Mouse (Mus musculus) midbrain, embryonic 14.5 days (tissue): ENCODE results near the gene Cpsf4l. TPM values are rescaled to one million over a fixed set of nuclear protein-coding genes. Genes with fewer than 3 reads are reported as not detected.

Experiments used
- ATAC-seq: fragments of 200-750 bp; cut with Nextera tagmentation; 2 replicates; pipeline ENCODE4 v1.8.0; 2017; ENCODE audit warnings: moderate number of reproducible peaks, moderate library complexity; ENCODE audit not compliant: low FRiP score, low TSS enrichment
- DNase-seq: peaks from one replicate; pipeline ENCODE4 v3.0.0-alpha.2; 2015
- H3K27ac ChIP-seq: fragments of 300-500 bp; sonication (generic); replicated peaks from 2 replicates; pipeline ENCODE4 v1.5.1; 2014; ENCODE audit warnings: mild to moderate bottlenecking, low read depth, low read length, moderate library complexity
- H3K27me3 ChIP-seq: fragments of 300-500 bp; sonication (generic); 2 replicates; pipeline ENCODE4 v1.6.1; 2014; ENCODE audit warnings: low read length, control low read depth, mixed read lengths; ENCODE audit not compliant: control insufficient read depth, insufficient read depth
- H3K36me3 ChIP-seq: fragments of 300-500 bp; sonication (generic); 2 replicates; pipeline ENCODE4 v1.6.1; 2014; ENCODE audit warnings: low read length, control low read depth; ENCODE audit not compliant: control insufficient read depth, insufficient read depth
- H3K4me1 ChIP-seq: fragments of 300-500 bp; sonication (generic); 2 replicates; pipeline ENCODE4 v1.6.1; 2014; ENCODE audit warnings: mild to moderate bottlenecking, antibody characterized with exemption, low read length, control low read depth; ENCODE audit not compliant: control insufficient read depth, insufficient read depth
- H3K4me2 ChIP-seq: fragments of 300-500 bp; sonication (generic); 2 replicates; pipeline ENCODE4 v1.6.1; 2014; ENCODE audit warnings: mild to moderate bottlenecking, low read length, moderate library complexity
- H3K4me3 ChIP-seq: fragments of 300-500 bp; sonication (generic); replicated peaks from 2 replicates; pipeline ENCODE4 v1.5.1; 2014; ENCODE audit warnings: low read depth, low read length
- H3K9ac ChIP-seq: fragments of 300-500 bp; sonication (generic); replicated peaks from 2 replicates; pipeline ENCODE4 v1.6.1; 2014; ENCODE audit warnings: mild to moderate bottlenecking, low read length, moderate library complexity
- H3K9me3 ChIP-seq: fragments of 300-500 bp; sonication (generic); 2 replicates; pipeline ENCODE4 v1.6.1; 2016; ENCODE audit warnings: low read length, control low read depth, mixed read lengths; ENCODE audit not compliant: control insufficient read depth
- WGBS: fragments of 180-500 bp; shearing (Covaris S2); extraction: QIAGEN DNeasy Blood & Tissue Kit; methylation state at CpG from one replicate; pipeline ENCODE4 v1.1.7; 2014; 5-methylcytosine and 5-hydroxymethylcytosine counted together
- polyA plus RNA-seq: library from polyadenylated mRNA; unstranded; fragments of >200 nt; fragmentation: Nextera tagmentation; extraction: Ambion mirVana; gene quantifications from 2 replicates; pipeline ENCODE4 v1.2.1, GENCODE M21; 2014

Cpsf4l gene
- polyA plus RNA-seq, 1 experiment from 2014 or later, result 0.47 TPM

DNA sequence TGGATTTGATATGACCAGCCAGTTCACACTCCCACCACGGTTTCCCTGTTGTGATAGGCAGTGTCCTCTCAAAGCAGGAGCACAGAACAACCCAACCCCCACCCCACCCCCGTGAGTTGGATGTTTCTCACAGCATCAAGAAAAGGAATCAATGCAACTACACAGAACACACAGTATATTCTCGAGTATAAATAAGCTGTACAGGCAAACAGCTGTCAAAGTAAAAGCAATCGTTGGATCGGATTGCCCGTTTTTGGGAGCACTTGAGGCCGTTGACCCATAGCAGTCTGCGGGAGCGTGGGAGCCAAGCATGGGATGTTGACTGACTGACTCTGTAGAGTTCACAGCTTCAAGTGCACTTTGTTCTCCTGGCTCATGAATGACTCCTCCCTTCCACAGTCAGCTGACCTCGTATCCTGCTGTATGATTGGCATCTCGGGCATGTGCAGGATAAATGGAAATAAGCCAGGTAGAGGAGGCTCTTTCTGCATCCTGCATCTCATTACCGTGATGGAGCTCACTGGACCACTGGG, 11.7 kb downstream of the Cpsf4l start:
- H3K27me3 ChIP-seq, result no peaks in the 10 kb centered on the region
- H3K4me1 ChIP-seq, result no peaks in the 10 kb centered on the region
- no peak overlapping the region for H3K9ac ChIP-seq
- H3K36me3 ChIP-seq, result peaks cover 41% of the 10 kb centered on the region
- H3K4me2 ChIP-seq, result no peak overlapping the region
- no peak overlapping the region for H3K4me3 ChIP-seq
- DNase-seq (no peak), ATAC-seq (no peak)
- WGBS, result 77% methylated on average over 12 of the region's 12 CpGs
- no peaks in the 10 kb centered on the region for H3K9me3 ChIP-seq
- no peak overlapping the region for H3K27ac ChIP-seq

DNA sequence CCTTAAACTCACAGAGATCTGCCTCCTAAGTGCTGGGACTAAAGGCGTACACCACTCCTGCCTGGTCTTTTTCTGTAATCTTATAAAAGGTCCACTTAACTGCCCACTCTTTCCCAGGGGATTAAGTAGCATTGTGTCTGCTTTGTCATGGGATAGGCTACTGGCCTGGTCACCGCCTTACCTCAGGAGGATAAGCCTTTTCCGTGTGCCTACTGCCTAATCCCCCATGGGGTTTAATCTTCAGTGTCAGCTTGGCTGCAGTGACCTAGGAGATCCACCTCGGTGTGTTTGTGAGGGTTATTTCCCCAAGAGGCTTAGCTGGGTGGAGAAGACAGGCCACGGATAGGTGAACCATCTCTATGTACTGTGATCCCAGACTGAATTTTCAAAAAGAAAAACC, 12.2 kb downstream of the Cpsf4l start:
- H3K9me3 ChIP-seq, result no peaks in the 10 kb centered on the region
- H3K4me2 ChIP-seq, result no peak overlapping the region
- no peaks in the 10 kb centered on the region for H3K27me3 ChIP-seq
- ATAC-seq, result no peak
- no peak overlapping the region for H3K4me3 ChIP-seq
- no peak overlapping the region for H3K27ac ChIP-seq
- no peak overlapping the region for H3K9ac ChIP-seq
- 27% methylated on average over 5 of the region's 5 CpGs for WGBS
- DNase-seq, result no peak
- no peaks in the 10 kb centered on the region for H3K4me1 ChIP-seq
- peaks cover 46% of the 10 kb centered on the region for H3K36me3 ChIP-seq

DNA sequence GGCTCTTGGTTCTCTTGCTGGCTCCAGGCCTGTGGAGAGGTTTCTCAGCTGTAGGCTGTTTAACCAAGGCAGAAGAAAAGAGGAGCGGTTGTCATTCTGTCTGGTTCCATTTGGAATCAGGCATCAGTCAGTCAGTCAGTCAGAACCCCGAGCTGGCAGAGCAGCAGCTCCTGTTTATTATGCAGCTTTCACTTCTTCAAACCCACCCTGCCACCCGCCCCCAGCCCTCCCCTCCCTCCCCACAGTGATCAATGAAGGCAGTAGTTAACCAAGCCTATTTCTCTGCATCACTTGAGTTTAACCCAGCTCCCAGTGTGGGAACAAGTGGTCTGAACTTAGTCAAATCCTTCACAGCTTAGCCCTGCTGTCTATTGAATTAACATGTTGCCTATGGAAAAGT, 18.0 kb downstream of the Cpsf4l start:
- H3K4me2 ChIP-seq, result no peak overlapping the region
- WGBS, result 62% methylated on average over 3 of the region's 3 CpGs
- H3K27me3 ChIP-seq, result no peaks in the 10 kb centered on the region
- H3K36me3 ChIP-seq, result peaks cover 80% of the 10 kb centered on the region
- ATAC-seq, result no peak
- no peak overlapping the region for H3K9ac ChIP-seq
- DNase-seq, result no peak
- no peak overlapping the region for H3K4me3 ChIP-seq
- H3K27ac ChIP-seq, result no peak overlapping the region
- no peaks in the 10 kb centered on the region for H3K9me3 ChIP-seq
- peaks cover 3% of the 10 kb centered on the region; the same call in 1 of the 2 replicates for H3K4me1 ChIP-seq

DNA sequence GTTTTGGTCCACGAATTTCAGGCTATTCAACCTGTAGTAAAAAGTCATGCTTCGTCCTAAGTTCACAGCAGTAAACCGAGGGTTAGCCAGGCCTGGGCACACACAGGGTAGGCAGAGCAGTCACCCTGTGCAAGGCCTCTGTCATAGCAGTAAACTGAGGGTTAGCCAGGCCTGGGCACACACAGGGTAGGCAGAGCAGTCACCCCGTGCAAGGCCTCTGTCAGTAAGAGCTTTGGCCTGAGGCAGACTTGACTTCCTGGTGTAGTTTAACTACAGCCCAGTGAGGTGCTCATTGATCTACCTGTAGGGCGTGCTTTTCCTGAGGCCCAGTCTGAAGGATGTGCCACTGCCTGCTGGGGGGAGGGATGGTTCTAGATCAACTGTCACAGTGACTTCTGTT, 18.5 kb downstream of the Cpsf4l start:
- ATAC-seq (no peak), DNase-seq (no peak)
- Histone ChIP-seq H3K4me3 (no peak overlapping the region), H3K27ac (no peak overlapping the region), H3K4me1 (peaks cover 8% of the 10 kb centered on the region; the same call in 1 of the 2 replicates), H3K4me2 (no peak overlapping the region), H3K9me3 (no peaks in the 10 kb centered on the region), H3K36me3 (peaks cover 78% of the 10 kb centered on the region), H3K9ac (no peak overlapping the region), H3K27me3 (no peaks in the 10 kb centered on the region)
- WGBS, result 92% methylated on average over 5 of the region's 5 CpGs

DNA sequence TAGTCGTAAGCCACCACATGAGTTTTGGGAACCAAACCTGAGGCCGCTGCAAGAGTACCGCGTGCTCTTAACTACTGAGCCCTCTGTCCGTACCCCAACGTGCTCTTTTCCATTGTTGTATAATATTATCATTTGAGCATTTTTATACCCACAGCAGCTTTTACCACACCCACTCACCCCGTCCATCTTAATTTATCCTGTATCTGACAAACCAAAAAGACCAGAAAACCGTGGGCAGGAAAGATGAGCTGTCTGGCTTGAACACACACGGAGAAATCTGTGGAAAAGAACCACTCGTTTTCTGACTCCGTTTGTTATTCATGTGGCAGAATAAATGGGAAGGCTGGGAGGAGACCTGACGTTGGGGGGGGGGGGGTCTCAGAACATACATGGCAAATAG, 19.3 kb downstream of the Cpsf4l start:
- no peak for ATAC-seq
- H3K27me3 ChIP-seq, result no peaks in the 10 kb centered on the region
- DNase-seq, result no peak
- peaks cover 71% of the 10 kb centered on the region for H3K36me3 ChIP-seq
- H3K4me3 ChIP-seq, result no peak overlapping the region
- peaks cover 12% of the 10 kb centered on the region; the same call in 1 of the 2 replicates for H3K4me1 ChIP-seq
- H3K4me2 ChIP-seq, result no peak overlapping the region
- H3K9me3 ChIP-seq, result no peaks in the 10 kb centered on the region
- no peak overlapping the region for H3K9ac ChIP-seq
- 94% methylated on average over 12 of the region's 12 CpGs for WGBS
- no peak overlapping the region for H3K27ac ChIP-seq

DNA sequence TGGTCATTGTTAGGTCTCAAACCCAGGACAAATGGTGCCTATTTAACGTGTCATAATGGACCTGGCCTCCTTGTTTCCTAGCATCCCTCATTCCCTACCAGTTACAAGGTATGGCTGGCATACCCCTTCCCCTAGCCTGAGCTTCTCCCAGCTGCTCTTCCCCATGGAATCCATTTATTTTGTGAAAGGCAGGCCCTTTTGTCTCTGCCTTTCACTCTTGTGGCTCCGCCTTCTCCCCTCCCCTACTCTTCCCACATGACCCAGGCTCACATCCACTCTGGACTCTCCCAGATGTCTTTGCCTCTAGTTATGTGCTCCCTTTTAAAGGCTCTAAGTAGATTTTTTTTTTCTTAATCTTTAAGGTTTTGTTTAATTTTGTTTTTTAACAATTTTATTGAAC, 22.8 kb downstream of the Cpsf4l start:
- DNase-seq, result peak; percentile 35
- no peak overlapping the region for H3K4me2 ChIP-seq
- peaks cover 39% of the 10 kb centered on the region for H3K36me3 ChIP-seq
- H3K9me3 ChIP-seq, result no peaks in the 10 kb centered on the region
- 33% methylated on average over 2 of the region's 2 CpGs for WGBS
- H3K4me1 ChIP-seq, result peaks cover 32% of the 10 kb centered on the region
- H3K4me3 ChIP-seq, result no peak overlapping the region
- no peak for ATAC-seq
- H3K9ac ChIP-seq, result peak overlapping the region; percentile 20; the same call in 1 of the 2 replicates
- H3K27ac ChIP-seq, result 0 out of 2 replicates have a peak overlapping the region, but pooled peaks have one; percentile 5
- H3K27me3 ChIP-seq, result no peaks in the 10 kb centered on the region

DNA sequence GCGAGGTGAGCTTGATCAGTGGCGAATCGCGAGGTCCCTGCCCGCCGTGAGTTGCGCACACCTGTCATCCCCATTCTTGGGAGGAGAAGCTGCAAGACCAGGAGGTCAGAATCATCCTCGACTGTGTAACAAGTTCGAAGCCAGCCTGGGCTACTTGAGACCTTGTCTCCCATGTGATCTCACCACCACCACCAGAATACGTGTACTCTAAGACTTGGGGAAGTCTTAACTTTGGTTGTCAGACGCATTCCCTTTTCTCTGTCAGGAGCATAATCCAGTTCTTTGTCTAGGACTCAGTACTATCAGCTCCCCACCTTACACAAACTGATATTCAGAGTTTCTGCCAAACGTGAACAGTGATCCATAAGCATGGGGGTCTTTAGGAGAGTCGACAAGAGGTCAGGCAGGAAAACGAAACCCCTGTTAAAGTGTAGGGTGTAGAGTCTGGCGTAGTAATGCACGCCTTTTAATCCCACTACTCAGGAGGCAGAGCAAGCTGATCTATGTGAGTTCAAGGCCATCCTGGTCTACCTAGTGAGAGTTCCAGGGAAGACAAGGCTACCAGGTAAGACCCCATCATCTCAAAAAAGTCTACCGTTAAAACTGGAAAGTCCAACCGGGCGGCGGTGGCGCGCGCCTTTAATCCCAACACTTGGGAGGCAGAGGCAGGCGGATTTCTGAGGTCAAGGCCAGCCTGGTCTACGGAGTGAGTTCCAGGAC, 24.9 kb downstream of the Cpsf4l start:
- Histone ChIP-seq H3K4me2 (peak overlapping the region; percentile 92), H3K27me3 (no peaks in the 10 kb centered on the region), H3K4me3 (peak overlapping the region; percentile 91), H3K36me3 (peaks cover 24% of the 10 kb centered on the region), H3K4me1 (peaks cover 39% of the 10 kb centered on the region), H3K9ac (peak overlapping the region; percentile 64), H3K9me3 (no peaks in the 10 kb centered on the region), H3K27ac (peak overlapping the region; percentile 91; the same call in 1 of the 2 replicates)
- no peak; the same call in 1 of the 2 replicates for ATAC-seq
- 45% methylated on average over 25 of the region's 25 CpGs for WGBS
- DNase-seq, result no peak

DNA sequence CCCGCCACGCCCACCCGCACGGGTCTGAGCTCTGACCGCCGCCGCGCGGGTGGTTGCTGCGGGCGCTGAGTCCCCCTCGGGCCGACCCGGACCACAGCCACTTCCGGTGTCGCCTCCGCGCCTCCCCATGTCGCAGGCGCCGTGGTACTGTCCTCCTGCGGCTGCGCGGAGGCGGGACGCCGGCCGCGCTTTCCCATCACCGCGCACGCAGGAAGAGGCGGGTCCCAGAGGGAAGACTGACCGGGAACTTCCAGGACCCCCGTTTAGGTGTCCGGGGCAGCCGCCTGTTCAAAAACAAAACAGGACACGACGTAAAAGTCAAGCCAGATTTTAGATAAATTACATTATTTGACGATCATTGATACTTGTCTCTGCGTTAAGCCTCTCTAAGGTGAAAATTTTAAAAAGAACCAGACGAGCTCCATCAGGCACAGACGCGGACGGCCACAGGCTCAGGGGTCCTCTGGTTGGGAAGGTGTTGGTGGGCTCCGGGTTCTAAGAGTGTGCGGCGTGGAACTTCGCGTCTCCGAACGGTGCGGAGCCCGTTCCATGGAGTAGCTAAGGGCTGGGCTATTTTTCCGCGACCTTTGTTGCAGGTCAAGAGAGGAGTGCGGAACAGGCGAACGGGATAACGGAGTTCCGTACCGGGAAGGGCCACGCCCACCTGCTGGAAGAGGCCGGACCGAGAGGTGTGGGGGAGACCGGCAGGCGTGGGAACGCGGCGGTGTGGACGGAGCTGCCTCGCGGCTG, 25.7 kb downstream of the Cpsf4l start, which contains the start of the genes Fam104a and D11Wsu47e:
Gene Fam104a (minus strand): TSS at position 199 of the 750 bp plus-strand sequence.
Gene D11Wsu47e (plus strand): TSS at position 456 of the 750 bp plus-strand sequence.
- under 1% methylated on average over 73 of the region's 73 CpGs for WGBS
- ATAC-seq (peak; percentile 95), DNase-seq (peak; percentile 99)
- peak within 1 kb of the TSS; percentile 91 for H3K4me3 ChIP-seq
- H3K4me1 ChIP-seq, result peaks cover 39% of the 10 kb centered on the region
- peaks cover 17% of the 10 kb centered on the region for H3K36me3 ChIP-seq
- no peaks in the 10 kb centered on the region for H3K27me3 ChIP-seq
- peak within 1 kb of the TSS; percentile 92 for H3K4me2 ChIP-seq
- peak within 1 kb of the TSS; percentile 91 for H3K27ac ChIP-seq
- peak within 1 kb of the TSS; percentile 64 for H3K9ac ChIP-seq
- H3K9me3 ChIP-seq, result no peaks in the 10 kb centered on the region
